ENCODE assay signal across 17 mouse cellular contexts in the genomic region with DNA sequence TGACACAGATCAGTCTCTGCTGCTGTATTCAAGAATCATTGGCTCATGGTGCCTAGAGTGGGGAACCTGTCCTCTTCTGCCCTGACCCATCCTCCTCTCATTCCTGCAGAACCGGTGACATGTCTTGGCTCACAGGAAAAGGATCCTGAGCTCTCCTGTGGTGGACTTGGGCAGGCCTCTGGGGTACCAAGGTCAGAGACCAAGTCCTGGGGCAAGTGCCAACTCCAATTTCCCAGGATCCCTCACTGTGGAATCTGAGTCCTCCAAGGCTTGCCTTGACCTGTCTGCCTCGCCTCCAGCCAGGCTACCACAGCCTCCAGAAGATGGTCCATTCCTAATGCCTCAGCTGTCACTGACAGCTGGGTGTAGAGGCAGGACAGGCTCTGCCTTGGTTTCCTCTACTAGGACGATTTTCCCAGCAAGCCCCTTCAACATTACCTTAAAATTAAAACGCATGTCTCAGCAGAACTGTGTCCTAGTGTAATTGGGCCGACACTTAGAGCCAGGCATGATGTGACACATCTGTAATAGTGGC. TPM values are rescaled to one million over a fixed set of nuclear protein-coding genes. Genes with fewer than 3 reads are reported as not detected.
"Had no signal": no experiment of that assay in that cellular context is flagged by ENCODE, and none has a peak within 500 bp of the region (broad histone marks: within the 10 kb centered on the region; RNA-seq: fewer than 3 reads in every experiment).

No protein-coding gene starts in this region.

- H3K4me3 ChIP-seq: limb, embryonic 12.5 days; lung, embryonic 15.5 days had no signal

- H3K9ac ChIP-seq: limb, embryonic 12.5 days; liver, embryonic 13.5 days; liver, postnatal 0 days; lung, embryonic 15.5 days had no signal

- DNase-seq: layer of hippocampus, adult 9-11 months; layer of hippocampus, postnatal 36 days; liver; liver, embryonic 13.5 days; liver, postnatal 0 days; lung, postnatal 14 days; thymus, postnatal 4 days had no signal

- H3K4me2 ChIP-seq: midbrain, embryonic 11.5 days had no signal

- H3K9me3 ChIP-seq: limb, embryonic 12.5 days; liver, embryonic 13.5 days; lung, embryonic 15.5 days; megakaryocyte, embryonic 14.5 days had no signal

- H3K27ac ChIP-seq: limb, embryonic 12.5 days; liver, embryonic 13.5 days; lung, embryonic 15.5 days; macrophage; stomach, postnatal 0 days had no signal

- ATAC-seq: inflammation-experienced regulatory T-cells, adult 6 months; intestine, postnatal 0 days; liver, postnatal 0 days; midbrain, embryonic 16.5 days had no signal

- H3K27me3 ChIP-seq: limb, embryonic 12.5 days; lung, embryonic 15.5 days had no signal

RNA-seq across cellular contexts. Expression of a gene that starts 17.7 kb away (rescaled TPM):
- total RNA-seq: neutrophil, adult 5-6 weeks had no signal
- polyA plus RNA-seq: inflammation-experienced regulatory T-cells, adult 6 months; macrophage had no signal

RNA-seq across cellular contexts. Expression of a gene that starts 54.0 kb away (rescaled TPM):
- total RNA-seq: neutrophil, adult 5-6 weeks had no signal
- polyA plus RNA-seq: limb, embryonic 12.5 days; liver, embryonic 13.5 days; macrophage had no signal

RNA-seq across cellular contexts. Expression of a gene that starts 54.6 kb away (rescaled TPM):
- total RNA-seq: neutrophil, adult 5-6 weeks had no signal
- polyA plus RNA-seq: inflammation-experienced regulatory T-cells, adult 6 months; liver, embryonic 13.5 days had no signal
